Mouse (Mus musculus): ENCODE measurements at regions not wholly inside any gene's neighbourhood (a gene's known extent, or its start where the extent isn't known, plus 50 kb on each side); places are given as distances from the start of the nearest gene placed in this dataset.

GRCm38 (mm10) chr16:50002456-50002788 lies 202.1 kb downstream of the Cd47 start:
- TF ChIP-seq POLR2A (IDR thresholded peaks at IDR 0.05; ENCODE audit: insufficient read depth, low read length) (no peak), CTCF (IDR thresholded peaks at IDR 0.05; ENCODE audit: low read depth, low read length) (no peak)

Measured in ES-Bruce4 (cell line).